Mouse (Mus musculus) intestine, embryonic 15.5 days (tissue): Measurements from ENCODE around the gene Otud5. TPM values are rescaled to one million over a fixed set of nuclear protein-coding genes. Genes with fewer than 3 reads are reported as not detected.
A peak's percentile ranks its signal among the peaks of the same experiment; 100 is the strongest.
"Not testable (repeated sequence)": the region's sequence is repeated elsewhere in the genome, so short reads cannot be mapped to it uniquely, and the experiment has no call there.

Experiments used
- ATAC-seq: fragments of 200-750 bp; cut with Nextera tagmentation; 2 replicates; pipeline ENCODE4 v1.8.0; 2017; ENCODE audit warnings: moderate TSS enrichment, moderate library complexity
- H3K27ac ChIP-seq: fragments of 300-500 bp; sonication (generic); 2 replicates; pipeline ENCODE4 v1.5.1; 2015; ENCODE audit warnings: mild to moderate bottlenecking, inconsistent platforms
- H3K27me3 ChIP-seq: fragments of 300-500 bp; sonication (generic); replicated peaks from 2 replicates; pipeline ENCODE4 v1.6.1; 2015; ENCODE audit warnings: inconsistent platforms
- H3K36me3 ChIP-seq: fragments of 300-500 bp; sonication (generic); 2 replicates; pipeline ENCODE4 v1.6.1; 2015; ENCODE audit warnings: inconsistent platforms
- H3K4me1 ChIP-seq: fragments of 300-500 bp; sonication (generic); replicated peaks from 2 replicates; pipeline ENCODE4 v1.6.1; 2015; ENCODE audit warnings: inconsistent platforms
- H3K4me2 ChIP-seq: fragments of 300-500 bp; sonication (generic); replicated peaks from 2 replicates; pipeline ENCODE4 v1.6.1; 2015; ENCODE audit warnings: mild to moderate bottlenecking, inconsistent platforms
- H3K4me3 ChIP-seq: fragments of 300-500 bp; sonication (generic); replicated peaks from 2 replicates; pipeline ENCODE4 v1.5.1; 2015; ENCODE audit warnings: inconsistent platforms
- H3K9ac ChIP-seq: fragments of 300-500 bp; sonication (generic); 2 replicates; pipeline ENCODE4 v1.6.1; 2015; ENCODE audit warnings: inconsistent platforms
- H3K9me3 ChIP-seq: fragments of 300-500 bp; sonication (generic); 2 replicates; pipeline ENCODE4 v1.6.1; 2016; ENCODE audit warnings: inconsistent platforms
- WGBS: fragments of 180-500 bp; shearing (Covaris S2); methylation state at CpG from one replicate; pipeline ENCODE4 v1.1.7; 2015; 5-methylcytosine and 5-hydroxymethylcytosine counted together
- polyA plus RNA-seq: library from polyadenylated mRNA; unstranded; fragments of >200 nt; fragmentation: Nextera tagmentation; extraction: Ambion mirVana; gene quantifications from 2 replicates; pipeline ENCODE4 v1.2.1, GENCODE M21; 2015

Otud5 gene
- polyA plus RNA-seq = 37.6 and 37.7 TPM in 2 replicates

GRCm38 (mm10) chrX:7841163-7842162 is at the start of gene Otud5:
TSS of gene Otud5 (plus strand) at chrX:7841364.
- Histone ChIP-seq H3K4me3 (peak within 1 kb of the TSS; percentile 67), H3K36me3 (no peaks in the 10 kb centered on the region), H3K4me2 (peak within 1 kb of the TSS; percentile 62), H3K27ac (peak within 1 kb of the TSS; percentile 90), H3K27me3 (no peaks in the 10 kb centered on the region), H3K4me1 (no peaks in the 10 kb centered on the region), H3K9me3 (no peaks in the 10 kb centered on the region), H3K9ac (peak within 1 kb of the TSS; percentile 71)
- WGBS = 17% methylated on average over 74 of the region's 74 CpGs
- peak; percentile 98 for ATAC-seq

- H3K4me1 ChIP-seq = no peaks in the 10 kb centered on the region
- H3K9me3 ChIP-seq = no peaks in the 10 kb centered on the region
- H3K27ac ChIP-seq = no peak overlapping the region
- no peak for ATAC-seq
- 51% methylated on average over 3 of the region's 3 CpGs for WGBS
- H3K4me3 ChIP-seq = no peak overlapping the region
- no peak overlapping the region for H3K4me2 ChIP-seq
- no peaks in the 10 kb centered on the region for H3K36me3 ChIP-seq
- no peak overlapping the region for H3K9ac ChIP-seq
- no peaks in the 10 kb centered on the region for H3K27me3 ChIP-seq
These were observed 47.8 kb upstream of the Otud5 start for GRCm38 (mm10) chrX:7793361-7793760.

GRCm38 (mm10) chrX:7795016-7795415 is 46.1 kb upstream of the Otud5 start:
- Histone ChIP-seq H3K4me2 (no peak overlapping the region), H3K27me3 (no peaks in the 10 kb centered on the region), H3K4me1 (no peaks in the 10 kb centered on the region), H3K9ac (no peak overlapping the region), H3K4me3 (no peak overlapping the region), H3K27ac (no peak overlapping the region), H3K9me3 (no peaks in the 10 kb centered on the region), H3K36me3 (no peaks in the 10 kb centered on the region)
- no peak for ATAC-seq
- WGBS = 27% methylated on average over 7 of the region's 7 CpGs

- no peak overlapping the region for H3K4me3 ChIP-seq
- WGBS = 73% methylated on average over 3 of the region's 3 CpGs
- no peaks in the 10 kb centered on the region for H3K9me3 ChIP-seq
- no peak overlapping the region for H3K4me2 ChIP-seq
- H3K27me3 ChIP-seq = no peaks in the 10 kb centered on the region
- H3K36me3 ChIP-seq = no peaks in the 10 kb centered on the region
- no peak overlapping the region for H3K27ac ChIP-seq
- ATAC-seq = peak; percentile 63
- no peaks in the 10 kb centered on the region for H3K4me1 ChIP-seq
- H3K9ac ChIP-seq = no peak overlapping the region
These were observed 43.8 kb upstream of the Otud5 start for GRCm38 (mm10) chrX:7797327-7797726.

- not testable (repeated sequence) for H3K27ac ChIP-seq, H3K36me3 ChIP-seq, H3K9me3 ChIP-seq, ATAC-seq, H3K4me3 ChIP-seq, H3K4me1 ChIP-seq, H3K4me2 ChIP-seq, H3K9ac ChIP-seq, H3K27me3 ChIP-seq
- 83% methylated on average over 2 of the region's 2 CpGs for WGBS
These were observed 39.0 kb upstream of the Otud5 start for GRCm38 (mm10) chrX:7802157-7802556.

- H3K4me3 ChIP-seq, H3K27ac ChIP-seq, H3K4me1 ChIP-seq, ATAC-seq, H3K4me2 ChIP-seq, H3K36me3 ChIP-seq, H3K9ac ChIP-seq, H3K9me3 ChIP-seq, H3K27me3 ChIP-seq: not testable (repeated sequence)
- WGBS = 54% methylated on average over 8 of the region's 8 CpGs
These were observed 26.1 kb upstream of the Otud5 start for GRCm38 (mm10) chrX:7815016-7815415.

- Histone ChIP-seq H3K27ac (no peak within 1 kb of the TSS), H3K4me2 (peak within 1 kb of the TSS; percentile 69), H3K36me3 (no peaks in the 10 kb centered on the region), H3K4me1 (no peaks in the 10 kb centered on the region), H3K27me3 (no peaks in the 10 kb centered on the region), H3K4me3 (peak within 1 kb of the TSS; percentile 34), H3K9me3 (no peaks in the 10 kb centered on the region), H3K9ac (peak within 1 kb of the TSS; percentile 47)
- ATAC-seq = peak; percentile 84
- 15% methylated on average over 21 of the region's 24 CpGs for WGBS
These were observed 19.0 kb upstream of the Otud5 start, which contains the start of gene Kcnd1 for GRCm38 (mm10) chrX:7821865-7822779. TSS of gene Kcnd1 (plus strand) at chrX:7822289.

GRCm38 (mm10) chrX:7837146-7837545 is 4.0 kb upstream of the Otud5 start:
- ATAC-seq = no peak
- Histone ChIP-seq H3K9ac (no peak overlapping the region), H3K9me3 (no peaks in the 10 kb centered on the region), H3K36me3 (no peaks in the 10 kb centered on the region), H3K4me2 (no peak overlapping the region), H3K4me1 (no peaks in the 10 kb centered on the region), H3K27ac (no peak overlapping the region), H3K4me3 (no peak overlapping the region), H3K27me3 (no peaks in the 10 kb centered on the region)
- 95% methylated on average over 1 of the region's 1 CpGs for WGBS

- 21% methylated on average over 7 of the region's 7 CpGs for WGBS
- no peaks in the 10 kb centered on the region for H3K27me3 ChIP-seq
- H3K36me3 ChIP-seq = no peaks in the 10 kb centered on the region
- H3K4me3 ChIP-seq = peak overlapping the region; percentile 67
- peak overlapping the region; percentile 54; the same call in 1 of the 2 replicates for H3K27ac ChIP-seq
- no peaks in the 10 kb centered on the region for H3K4me1 ChIP-seq
- H3K4me2 ChIP-seq = peak overlapping the region; percentile 47
- no peaks in the 10 kb centered on the region for H3K9me3 ChIP-seq
- no peak overlapping the region for H3K9ac ChIP-seq
- ATAC-seq = no peak
These were observed 362 bp upstream of the Otud5 start for GRCm38 (mm10) chrX:7840842-7841162.

GRCm38 (mm10) chrX:7842318-7842717 is 1.2 kb downstream of the Otud5 start:
- Histone ChIP-seq H3K4me3 (peak overlapping the region; percentile 67), H3K4me2 (peak overlapping the region; percentile 62), H3K9ac (peak overlapping the region; percentile 71), H3K27me3 (no peaks in the 10 kb centered on the region), H3K36me3 (no peaks in the 10 kb centered on the region), H3K27ac (peak overlapping the region; percentile 88), H3K9me3 (no peaks in the 10 kb centered on the region), H3K4me1 (no peaks in the 10 kb centered on the region)
- 16% methylated on average over 41 of the region's 42 CpGs for WGBS
- ATAC-seq = no peak

GRCm38 (mm10) chrX:7847845-7848244 is 6.7 kb downstream of the Otud5 start:
- 78% methylated on average over 2 of the region's 2 CpGs for WGBS

GRCm38 (mm10) chrX:7854578-7854977 is 13.4 kb downstream of the Otud5 start:
- H3K4me1 ChIP-seq = no peaks in the 10 kb centered on the region
- H3K4me3 ChIP-seq = no peak overlapping the region
- H3K27ac ChIP-seq = no peak overlapping the region
- no peaks in the 10 kb centered on the region for H3K27me3 ChIP-seq
- ATAC-seq = no peak
- H3K9me3 ChIP-seq = no peaks in the 10 kb centered on the region
- no peaks in the 10 kb centered on the region for H3K36me3 ChIP-seq
- 42% methylated on average over 2 of the region's 2 CpGs for WGBS
- no peak overlapping the region for H3K4me2 ChIP-seq
- no peak overlapping the region for H3K9ac ChIP-seq

More at GRCm38 (mm10) chrX:7847845-7848244, 6.7 kb downstream of the Otud5 start:
- no peak for ATAC-seq
- no peaks in the 10 kb centered on the region for H3K27me3 ChIP-seq
- no peaks in the 10 kb centered on the region for H3K9me3 ChIP-seq
- H3K36me3 ChIP-seq = no peaks in the 10 kb centered on the region
- H3K9ac ChIP-seq = no peak overlapping the region
- H3K27ac ChIP-seq = no peak overlapping the region
- H3K4me3 ChIP-seq = no peak overlapping the region
- no peak overlapping the region for H3K4me2 ChIP-seq
- no peaks in the 10 kb centered on the region for H3K4me1 ChIP-seq
